Mouse (Mus musculus) midbrain, postnatal 0 days (tissue): ENCODE measurements around the gene Lgals12. TPM values are rescaled to one million over a fixed set of nuclear protein-coding genes. Genes with fewer than 3 reads are reported as not detected.

ENCODE experiments used
- ATAC-seq: fragments of 200-750 bp; cut with Nextera tagmentation; 2 replicates; pipeline ENCODE4 v1.8.0; 2017; ENCODE audit warnings: moderate number of reproducible peaks, mild to moderate bottlenecking, moderate TSS enrichment, moderate library complexity; ENCODE audit not compliant: low FRiP score
- DNase-seq: peaks from one replicate; pipeline ENCODE4 v3.0.0-alpha.2; 2015; ENCODE audit warnings: low spot score
- H3K27ac ChIP-seq: fragments of 300-500 bp; sonication (generic); 2 replicates; pipeline ENCODE4 v1.5.1; 2014; ENCODE audit warnings: low read depth, mild to moderate bottlenecking, low read length, mixed read lengths
- H3K27me3 ChIP-seq: fragments of 300-500 bp; sonication (generic); 2 replicates; pipeline ENCODE4 v1.6.1; 2014; ENCODE audit warnings: low read length, control low read depth, mixed read lengths; ENCODE audit not compliant: insufficient read depth
- H3K36me3 ChIP-seq: fragments of 300-500 bp; sonication (generic); 2 replicates; pipeline ENCODE4 v1.6.1; 2014; ENCODE audit warnings: low read length, control low read depth, mixed read lengths; ENCODE audit not compliant: insufficient read depth
- H3K4me1 ChIP-seq: fragments of 300-500 bp; sonication (generic); 2 replicates; pipeline ENCODE4 v1.6.1; 2014; ENCODE audit warnings: mild to moderate bottlenecking, control low read depth, antibody characterized with exemption, low read length, mixed read lengths; ENCODE audit not compliant: insufficient read depth
- H3K4me2 ChIP-seq: fragments of 300-500 bp; sonication (generic); 2 replicates; pipeline ENCODE4 v1.6.1; 2014; ENCODE audit warnings: low read depth, mild to moderate bottlenecking, low read length, mixed read lengths; ENCODE audit not compliant: poor library complexity, severe bottlenecking
- H3K4me3 ChIP-seq: fragments of 300-500 bp; sonication (generic); 2 replicates; pipeline ENCODE4 v1.5.1; 2014; ENCODE audit warnings: low read depth, mild to moderate bottlenecking, low read length, moderate library complexity
- H3K9ac ChIP-seq: fragments of 300-500 bp; sonication (generic); replicated peaks from 2 replicates; pipeline ENCODE4 v1.6.1; 2014; ENCODE audit warnings: mild to moderate bottlenecking, low read length, moderate library complexity, mixed read lengths; ENCODE audit not compliant: poor library complexity, severe bottlenecking
- H3K9me3 ChIP-seq: fragments of 300-500 bp; sonication (generic); 2 replicates; pipeline ENCODE4 v1.6.1; 2016; ENCODE audit warnings: low read length, control low read depth
- CTCF ChIP-seq: IDR thresholded peaks from 2 replicates; pipeline ENCODE4 v1.5.1; 2016; ENCODE audit warnings: antibody characterized with exemption, mild to moderate bottlenecking
- WGBS: fragments of 180-500 bp; shearing (Covaris S2); extraction: QIAGEN DNeasy Blood & Tissue Kit; methylation state at CpG from one replicate; pipeline ENCODE4 v1.1.7; 2014; 5-methylcytosine and 5-hydroxymethylcytosine counted together
- polyA plus RNA-seq: library from polyadenylated mRNA; unstranded; fragments of >200 nt; fragmentation: Nextera tagmentation; extraction: Ambion mirVana; gene quantifications from 2 replicates; pipeline ENCODE4 v1.2.1, GENCODE M21; 2015
- total RNA-seq: library from RNA; depleted of rRNA; stranded (reverse); fragments of >200 nt; gene quantifications from 2 replicates; pipeline ENCODE4 v1.2.3, GENCODE M21; 2014

Lgals12 gene
- total and polyA plus RNA-seq, 2 experiments from 2014 or later, result 0.16 to 0.17 TPM

GRCm38 (mm10) chr19:7576180-7576579 lies 30.8 kb downstream of the Lgals12 start:
- Histone ChIP-seq H3K9me3 (no peaks in the 10 kb centered on the region), H3K4me1 (no peaks in the 10 kb centered on the region), H3K4me2 (no peak overlapping the region), H3K27ac (no peak overlapping the region), H3K4me3 (no peak overlapping the region), H3K9ac (no peak overlapping the region), H3K36me3 (no peaks in the 10 kb centered on the region), H3K27me3 (no peaks in the 10 kb centered on the region)
- WGBS, result 90% methylated on average over 1 of the region's 1 CpGs
- no peak for TF ChIP-seq CTCF
- no peak for ATAC-seq
- DNase-seq, result no peak

- H3K27ac ChIP-seq, result no peak overlapping the region
- ATAC-seq (no peak), DNase-seq (no peak)
- WGBS, result 79% methylated on average over 5 of the region's 5 CpGs
- no peaks in the 10 kb centered on the region for H3K4me1 ChIP-seq
- H3K27me3 ChIP-seq, result no peaks in the 10 kb centered on the region
- H3K4me3 ChIP-seq, result no peak overlapping the region
- no peak for TF ChIP-seq CTCF
- no peak overlapping the region for H3K4me2 ChIP-seq
- H3K9me3 ChIP-seq, result no peaks in the 10 kb centered on the region
- no peak overlapping the region for H3K9ac ChIP-seq
- H3K36me3 ChIP-seq, result no peaks in the 10 kb centered on the region
Measured at GRCm38 (mm10) chr19:7569650-7570049, 37.3 kb downstream of the Lgals12 start.

GRCm38 (mm10) chr19:7568364-7568763 lies 38.6 kb downstream of the Lgals12 start:
- no peaks in the 10 kb centered on the region for H3K36me3 ChIP-seq
- no peak overlapping the region for H3K27ac ChIP-seq
- ATAC-seq, result no peak
- no peaks in the 10 kb centered on the region for H3K9me3 ChIP-seq
- H3K4me2 ChIP-seq, result no peak overlapping the region
- no peaks in the 10 kb centered on the region for H3K27me3 ChIP-seq
- no peak for TF ChIP-seq CTCF
- no peak overlapping the region for H3K9ac ChIP-seq
- H3K4me1 ChIP-seq, result no peaks in the 10 kb centered on the region
- 61% methylated on average over 3 of the region's 3 CpGs for WGBS
- no peak for DNase-seq
- no peak overlapping the region for H3K4me3 ChIP-seq

- no peaks in the 10 kb centered on the region for H3K9me3 ChIP-seq
- no peak overlapping the region for H3K4me2 ChIP-seq
- DNase-seq, result no peak
- H3K4me3 ChIP-seq, result no peak overlapping the region
- no peaks in the 10 kb centered on the region for H3K27me3 ChIP-seq
- H3K36me3 ChIP-seq, result no peaks in the 10 kb centered on the region
- H3K27ac ChIP-seq, result no peak overlapping the region
- H3K9ac ChIP-seq, result no peak overlapping the region
- no peak for TF ChIP-seq CTCF
- WGBS, result 60% methylated on average over 3 of the region's 3 CpGs
- H3K4me1 ChIP-seq, result no peaks in the 10 kb centered on the region
- ATAC-seq, result no peak
Measured at GRCm38 (mm10) chr19:7566826-7567225, 40.2 kb downstream of the Lgals12 start.

GRCm38 (mm10) chr19:7564457-7564856 lies 42.5 kb downstream of the Lgals12 start:
- Histone ChIP-seq H3K27me3 (no peaks in the 10 kb centered on the region), H3K4me2 (no peak overlapping the region), H3K4me1 (no peaks in the 10 kb centered on the region), H3K36me3 (no peaks in the 10 kb centered on the region), H3K27ac (no peak overlapping the region), H3K9me3 (no peaks in the 10 kb centered on the region), H3K9ac (no peak overlapping the region), H3K4me3 (no peak overlapping the region)
- ATAC-seq, result no peak
- 86% methylated on average over 1 of the region's 1 CpGs for WGBS
- no peak for TF ChIP-seq CTCF
- DNase-seq, result no peak

- Histone ChIP-seq H3K36me3 (no peaks in the 10 kb centered on the region), H3K4me2 (no peak overlapping the region), H3K27me3 (no peaks in the 10 kb centered on the region), H3K9me3 (no peaks in the 10 kb centered on the region), H3K9ac (no peak overlapping the region), H3K27ac (no peak overlapping the region), H3K4me1 (no peaks in the 10 kb centered on the region), H3K4me3 (no peak overlapping the region)
- DNase-seq (no peak), ATAC-seq (no peak)
- TF ChIP-seq CTCF, result no peak
- WGBS, result 94% methylated on average over 2 of the region's 2 CpGs
Measured at GRCm38 (mm10) chr19:7563676-7564075, 43.3 kb downstream of the Lgals12 start.
